Mouse (Mus musculus): Measurements from ENCODE around the gene Egfl8. TPM values are rescaled to one million over a fixed set of nuclear protein-coding genes. Genes with fewer than 3 reads are reported as not detected.

The Egfl8 gene
- polyA plus RNA-seq, 1 experiment from 2014 or later = 6.1 TPM

DNA sequence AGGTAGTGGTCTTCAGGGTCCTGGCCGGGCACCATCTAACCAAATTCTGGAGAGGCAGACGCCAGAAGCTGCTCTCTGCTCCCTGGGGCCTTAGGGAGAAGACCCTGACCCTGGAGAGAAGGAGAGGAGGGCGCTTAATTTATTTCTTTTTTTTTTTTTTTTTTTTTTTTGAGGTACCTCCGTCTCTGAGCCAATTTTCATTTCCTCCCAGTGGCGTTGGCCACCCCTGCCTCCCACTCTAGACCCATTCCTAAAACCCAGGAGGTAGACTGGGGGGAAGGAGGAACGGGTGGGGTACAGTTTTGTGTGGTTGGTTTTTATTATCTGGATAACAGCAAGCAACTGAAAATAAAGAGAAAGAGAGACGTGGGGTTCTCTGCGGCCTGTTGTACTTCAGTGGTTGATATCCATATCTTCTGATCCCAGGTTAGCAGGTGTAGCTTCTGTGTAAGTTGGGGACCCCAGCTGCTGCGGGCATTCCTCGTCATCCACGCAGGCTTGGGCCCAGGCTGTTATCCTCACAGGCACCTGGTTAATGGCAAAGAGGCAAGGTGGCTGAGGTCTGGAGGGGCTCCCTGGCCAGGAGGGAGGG is 2.6 kb downstream of the Egfl8 start:
- Histone ChIP-seq H3K27ac (ENCODE audit: low read length) (no peak overlapping the region), H3K36me3 (ENCODE audit: control insufficient read depth, insufficient read depth, low read length) (peaks cover 23% of the 10 kb centered on the region), H3K9ac (ENCODE audit: low read depth, low read length) (no peak overlapping the region), H3K27me3 (ENCODE audit: control insufficient read depth, insufficient read depth, low read depth, low read length) (no peaks in the 10 kb centered on the region), H3K4me3 (ENCODE audit: low read depth, low read length) (no peak overlapping the region), H3K9me3 (replicated peaks; ENCODE audit: control insufficient read depth, low read length, poor library complexity, severe bottlenecking) (no peaks in the 10 kb centered on the region), H3K4me2 (ENCODE audit: low read length) (no peak overlapping the region), H3K4me1 (ENCODE audit: control insufficient read depth, insufficient read depth, low read length) (peaks cover 10% of the 10 kb centered on the region)
- WGBS = 86% methylated on average over 11 of the region's 11 CpGs
- no peak for ATAC-seq

DNA sequence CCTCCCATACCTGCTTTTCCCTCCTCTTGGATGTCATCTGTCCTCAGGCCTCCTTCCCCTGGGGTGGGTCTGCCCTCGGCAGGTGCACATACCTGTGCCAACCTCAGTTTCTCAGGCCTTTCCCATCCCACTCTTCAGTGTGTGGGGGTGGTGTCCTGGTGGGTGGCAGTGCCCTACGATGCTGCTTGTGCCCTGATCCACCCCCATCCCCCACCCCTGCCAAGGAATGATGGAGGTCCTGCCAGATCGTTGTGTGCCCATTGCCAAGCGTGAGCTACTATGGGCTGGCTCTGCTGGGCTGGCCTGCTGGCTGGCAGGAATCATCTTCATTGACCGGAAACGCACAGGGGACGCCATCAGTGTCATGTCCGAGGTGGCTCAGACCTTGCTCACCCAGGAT is 4.7 kb downstream of the Egfl8 start:
- H3K27ac ChIP-seq (ENCODE audit: low read length) = no peak overlapping the region
- WGBS = 95% methylated on average over 8 of the region's 8 CpGs
- no peak overlapping the region for H3K9ac ChIP-seq (ENCODE audit: low read depth, low read length)
- no peak overlapping the region for H3K4me3 ChIP-seq (ENCODE audit: low read depth, low read length)
- no peak for ATAC-seq
- peaks cover 21% of the 10 kb centered on the region for H3K36me3 ChIP-seq (ENCODE audit: control insufficient read depth, insufficient read depth, low read length)
- H3K27me3 ChIP-seq (ENCODE audit: control insufficient read depth, insufficient read depth, low read depth, low read length) = no peaks in the 10 kb centered on the region
- no peak overlapping the region for H3K4me2 ChIP-seq (ENCODE audit: low read length)
- peaks cover 26% of the 10 kb centered on the region for H3K4me1 ChIP-seq (ENCODE audit: control insufficient read depth, insufficient read depth, low read length)
- no peaks in the 10 kb centered on the region for H3K9me3 ChIP-seq (replicated peaks; ENCODE audit: control insufficient read depth, low read length, poor library complexity, severe bottlenecking)

DNA sequence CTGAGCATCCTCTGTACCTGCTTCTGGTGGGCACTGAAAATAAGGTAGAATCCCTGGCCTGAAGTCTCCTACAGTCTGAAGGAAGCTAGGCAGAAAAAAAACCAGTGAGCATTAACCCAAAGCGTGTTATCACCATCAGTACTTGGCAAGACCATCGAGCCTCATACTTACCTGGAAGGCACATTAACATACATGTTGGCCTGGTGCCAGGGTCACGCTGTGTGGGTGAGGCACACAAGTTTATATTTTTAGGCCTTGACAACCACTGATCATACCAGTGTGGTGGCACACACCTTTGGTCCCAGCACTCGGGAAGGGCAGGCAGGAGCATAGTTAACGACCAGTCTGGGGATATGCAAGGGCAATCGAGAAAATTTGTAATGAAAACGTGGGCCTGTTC is 7.8 kb downstream of the Egfl8 start:
- no peak for ATAC-seq
- 90% methylated on average over 7 of the region's 7 CpGs for WGBS
- peaks cover 34% of the 10 kb centered on the region for H3K4me1 ChIP-seq (ENCODE audit: control insufficient read depth, insufficient read depth, low read length)
- no peaks in the 10 kb centered on the region for H3K9me3 ChIP-seq (replicated peaks; ENCODE audit: control insufficient read depth, low read length, poor library complexity, severe bottlenecking)
- H3K9ac ChIP-seq (ENCODE audit: low read depth, low read length) = no peak overlapping the region
- H3K36me3 ChIP-seq (ENCODE audit: control insufficient read depth, insufficient read depth, low read length) = peaks cover 18% of the 10 kb centered on the region
- H3K27me3 ChIP-seq (ENCODE audit: control insufficient read depth, insufficient read depth, low read depth, low read length) = no peaks in the 10 kb centered on the region
- H3K4me2 ChIP-seq (ENCODE audit: low read length) = no peak overlapping the region
- no peak overlapping the region for H3K4me3 ChIP-seq (ENCODE audit: low read depth, low read length)
- no peak overlapping the region for H3K27ac ChIP-seq (ENCODE audit: low read length)

DNA sequence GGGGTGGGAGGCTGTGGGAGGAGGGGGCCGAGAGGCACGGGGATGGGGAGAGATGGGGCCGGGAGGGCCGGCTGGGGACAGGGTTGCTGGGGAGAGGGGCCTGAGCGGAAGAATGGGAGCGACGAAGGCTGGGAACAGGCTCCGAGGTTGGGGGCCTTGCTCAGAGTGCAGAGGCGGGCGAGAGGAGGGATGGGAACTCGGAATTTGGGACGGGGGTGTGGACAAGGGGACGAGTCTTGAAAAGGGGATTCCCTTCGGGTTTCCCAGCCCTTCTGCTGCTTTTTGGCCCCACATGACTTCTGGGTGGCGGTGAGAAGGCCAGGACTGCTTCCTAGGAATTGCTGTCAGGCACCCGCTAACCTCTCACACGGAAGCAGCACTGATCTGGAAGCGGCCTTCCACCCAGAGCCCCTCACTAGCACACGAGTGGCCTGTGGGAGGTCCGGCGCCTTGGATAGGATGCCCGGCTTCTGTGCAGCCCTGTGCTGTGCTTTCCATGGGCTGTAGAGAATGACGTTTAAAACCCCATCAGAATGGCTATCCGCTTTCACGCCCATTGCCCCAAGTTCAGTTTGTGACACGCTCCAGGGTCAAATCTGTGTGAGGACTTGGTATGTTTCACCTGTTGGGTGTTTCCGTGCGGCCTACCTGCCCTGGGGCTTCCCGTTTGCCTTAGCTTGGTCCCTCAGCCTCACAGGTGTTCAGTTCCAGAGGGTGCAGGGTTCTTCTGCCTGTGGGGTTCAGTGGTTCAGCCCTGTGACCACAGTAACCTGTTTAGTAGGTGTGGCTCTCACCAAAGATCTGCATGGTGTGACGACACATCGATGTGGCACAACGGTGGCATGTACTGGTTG is 9.4 kb downstream of the Egfl8 start:
- no peaks in the 10 kb centered on the region for H3K27me3 ChIP-seq (ENCODE audit: control insufficient read depth, insufficient read depth, low read depth, low read length)
- ATAC-seq = no peak
- peak overlapping the region; percentile 98 for H3K9ac ChIP-seq (ENCODE audit: low read depth, low read length)
- peak overlapping the region; percentile 94 for H3K4me2 ChIP-seq (ENCODE audit: low read length)
- H3K36me3 ChIP-seq (ENCODE audit: control insufficient read depth, insufficient read depth, low read length) = peaks cover 5% of the 10 kb centered on the region
- 19% methylated on average over 30 of the region's 32 CpGs for WGBS
- H3K4me1 ChIP-seq (ENCODE audit: control insufficient read depth, insufficient read depth, low read length) = peaks cover 41% of the 10 kb centered on the region
- H3K4me3 ChIP-seq (ENCODE audit: low read depth, low read length) = peak overlapping the region; percentile 88
- H3K9me3 ChIP-seq (replicated peaks; ENCODE audit: control insufficient read depth, low read length, poor library complexity, severe bottlenecking) = no peaks in the 10 kb centered on the region
- H3K27ac ChIP-seq (ENCODE audit: low read length) = peak overlapping the region; percentile 79

DNA sequence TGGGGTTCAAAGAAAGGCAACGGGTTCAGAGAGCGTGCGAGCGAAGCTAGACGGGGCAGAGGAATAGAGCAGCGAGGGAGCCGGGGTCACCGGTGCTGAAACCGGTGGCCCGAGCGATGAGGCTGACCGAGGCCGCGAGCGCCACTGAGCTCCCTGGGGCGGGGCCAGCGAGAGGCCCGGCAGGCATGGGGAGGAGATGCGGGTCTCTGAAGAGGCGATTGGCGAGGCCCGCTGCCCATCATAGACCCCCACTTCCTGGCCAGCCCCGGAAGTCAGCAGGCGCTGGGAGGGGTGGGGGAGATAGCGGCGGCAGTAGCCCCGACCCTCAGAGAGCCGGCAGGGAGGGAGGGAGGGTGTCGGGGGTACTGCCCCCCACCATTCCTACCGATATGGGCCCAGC is 10.2 kb downstream of the Egfl8 start:
- Histone ChIP-seq H3K36me3 (ENCODE audit: control insufficient read depth, insufficient read depth, low read length) (peaks cover 7% of the 10 kb centered on the region), H3K4me2 (ENCODE audit: low read length) (peak overlapping the region; percentile 94), H3K27me3 (ENCODE audit: control insufficient read depth, insufficient read depth, low read depth, low read length) (no peaks in the 10 kb centered on the region), H3K4me3 (ENCODE audit: low read depth, low read length) (peak overlapping the region; percentile 88), H3K27ac (ENCODE audit: low read length) (peak overlapping the region; percentile 79), H3K4me1 (ENCODE audit: control insufficient read depth, insufficient read depth, low read length) (peaks cover 41% of the 10 kb centered on the region), H3K9me3 (replicated peaks; ENCODE audit: control insufficient read depth, low read length, poor library complexity, severe bottlenecking) (no peaks in the 10 kb centered on the region), H3K9ac (ENCODE audit: low read depth, low read length) (peak overlapping the region; percentile 98)
- peak; percentile 41 for ATAC-seq
- WGBS = under 1% methylated on average over 30 of the region's 30 CpGs

DNA sequence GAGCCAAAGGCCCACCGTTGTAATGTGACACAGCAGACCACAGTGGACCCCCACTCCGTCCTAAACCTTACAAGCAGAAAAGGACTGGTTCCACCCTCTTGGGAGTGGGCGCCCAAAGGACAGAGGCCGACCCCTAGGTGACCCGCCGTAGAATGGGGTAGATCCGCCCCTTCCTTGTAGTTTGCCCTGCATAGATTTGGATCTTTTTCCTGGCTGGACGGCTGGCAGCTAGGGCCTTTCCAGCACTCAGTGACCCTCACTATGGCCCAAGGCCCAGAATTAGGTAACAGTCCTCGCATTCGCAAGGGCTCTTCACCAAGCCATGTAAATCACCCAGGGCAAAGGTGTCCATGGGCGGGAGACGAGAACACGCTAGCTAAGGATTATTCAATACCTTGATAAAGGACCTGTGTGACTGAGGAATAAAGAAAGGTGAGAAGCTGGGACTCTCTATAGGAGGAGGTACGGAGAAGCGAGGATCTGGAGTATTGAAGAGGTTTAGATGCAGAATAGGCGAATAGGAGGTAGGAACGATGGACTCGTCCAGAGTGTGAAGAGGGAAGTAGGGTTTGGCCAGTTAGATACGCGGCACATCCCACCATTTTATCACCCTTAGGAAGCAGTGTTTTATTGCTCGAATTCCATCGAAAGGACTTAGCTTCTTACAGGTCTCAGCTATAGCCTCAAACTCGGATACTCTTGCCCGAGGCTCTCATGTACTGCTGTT is 11.1 kb downstream of the Egfl8 start:
- peak overlapping the region; percentile 88 for H3K4me3 ChIP-seq (ENCODE audit: low read depth, low read length)
- peaks cover 7% of the 10 kb centered on the region for H3K36me3 ChIP-seq (ENCODE audit: control insufficient read depth, insufficient read depth, low read length)
- H3K27ac ChIP-seq (ENCODE audit: low read length) = peak overlapping the region; percentile 79
- no peaks in the 10 kb centered on the region for H3K9me3 ChIP-seq (replicated peaks; ENCODE audit: control insufficient read depth, low read length, poor library complexity, severe bottlenecking)
- H3K4me2 ChIP-seq (ENCODE audit: low read length) = peak overlapping the region; percentile 94
- no peak for ATAC-seq
- 19% methylated on average over 24 of the region's 24 CpGs for WGBS
- H3K4me1 ChIP-seq (ENCODE audit: control insufficient read depth, insufficient read depth, low read length) = peaks cover 41% of the 10 kb centered on the region
- no peaks in the 10 kb centered on the region for H3K27me3 ChIP-seq (ENCODE audit: control insufficient read depth, insufficient read depth, low read depth, low read length)
- H3K9ac ChIP-seq (ENCODE audit: low read depth, low read length) = peak overlapping the region; percentile 98

DNA sequence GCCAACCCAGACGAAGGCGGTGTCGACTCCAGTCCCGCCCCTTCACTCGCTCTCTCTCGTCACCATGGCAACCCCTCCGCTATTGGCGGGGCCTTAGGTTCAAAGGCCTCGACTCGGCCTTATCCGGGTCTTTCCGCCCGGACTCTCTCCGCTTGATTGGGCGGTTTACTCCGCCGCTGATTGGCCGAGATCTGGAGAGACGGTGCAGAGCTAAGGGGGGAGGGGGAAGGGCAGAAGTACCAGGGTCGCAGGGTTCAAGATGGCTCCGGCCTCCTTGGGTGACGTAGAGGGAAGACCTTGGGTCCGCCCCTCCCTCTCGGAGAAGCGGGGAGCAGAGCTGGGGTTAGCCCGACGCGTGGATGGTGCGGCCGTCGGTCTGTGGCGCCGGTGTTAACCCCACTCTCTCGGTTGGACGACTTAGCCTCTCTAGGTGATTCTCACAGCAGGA is 11.7 kb downstream of the Egfl8 start, which contains the start of gene Agpat1:
Agpat1 (plus strand) TSS at position 202 of the 448 bp plus-strand sequence.
- peak; percentile 89 for ATAC-seq
- Histone ChIP-seq H3K4me3 (ENCODE audit: low read depth, low read length) (peak within 1 kb of the TSS; percentile 88), H3K27ac (ENCODE audit: low read length) (peak within 1 kb of the TSS; percentile 85), H3K4me1 (ENCODE audit: control insufficient read depth, insufficient read depth, low read length) (peaks cover 40% of the 10 kb centered on the region), H3K9me3 (replicated peaks; ENCODE audit: control insufficient read depth, low read length, poor library complexity, severe bottlenecking) (no peaks in the 10 kb centered on the region), H3K27me3 (ENCODE audit: control insufficient read depth, insufficient read depth, low read depth, low read length) (no peaks in the 10 kb centered on the region), H3K4me2 (ENCODE audit: low read length) (peak within 1 kb of the TSS; percentile 94), H3K36me3 (ENCODE audit: control insufficient read depth, insufficient read depth, low read length) (peaks cover 7% of the 10 kb centered on the region), H3K9ac (ENCODE audit: low read depth, low read length) (peak within 1 kb of the TSS; percentile 98)
- 0% methylated on average over 34 of the region's 35 CpGs for WGBS

DNA sequence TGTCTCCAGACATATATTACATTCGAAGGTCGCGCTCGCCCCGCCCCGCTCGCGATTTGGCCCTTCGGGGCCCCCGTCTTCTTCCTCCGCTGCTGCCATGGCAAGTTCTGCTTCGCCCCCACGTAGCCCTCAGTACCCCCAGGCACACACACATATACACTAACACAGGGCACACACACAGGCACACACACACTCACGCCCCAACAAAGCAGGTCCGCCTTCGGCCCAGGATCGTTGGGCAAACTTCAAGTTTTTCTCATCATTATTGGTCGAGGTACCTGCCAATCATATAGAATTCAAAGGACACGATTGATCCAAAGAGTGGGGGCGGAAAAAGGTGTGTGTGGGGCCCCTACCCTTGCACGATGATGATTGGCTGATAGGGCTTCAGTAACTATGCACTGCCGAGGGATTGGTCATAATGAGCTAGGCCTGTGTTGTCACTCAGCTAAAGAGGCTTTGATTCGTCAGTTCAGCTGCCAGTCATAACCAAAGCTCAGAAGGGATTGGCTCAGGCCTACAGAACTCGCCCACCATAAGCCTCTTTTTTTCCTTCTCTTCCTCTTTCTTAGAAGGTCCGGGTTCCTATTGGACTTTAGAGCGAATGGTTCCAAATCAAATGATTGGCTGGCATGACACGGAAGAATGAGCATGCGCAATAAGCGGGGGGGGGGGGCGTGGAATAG is 12.3 kb downstream of the Egfl8 start, which contains the start of gene Rnf5:
Rnf5 (minus strand) TSS at position 316 of the 686 bp plus-strand sequence.
- Histone ChIP-seq H3K4me1 (ENCODE audit: control insufficient read depth, insufficient read depth, low read length) (peaks cover 35% of the 10 kb centered on the region), H3K27me3 (ENCODE audit: control insufficient read depth, insufficient read depth, low read depth, low read length) (no peaks in the 10 kb centered on the region), H3K4me3 (ENCODE audit: low read depth, low read length) (peak within 1 kb of the TSS; percentile 88), H3K36me3 (ENCODE audit: control insufficient read depth, insufficient read depth, low read length) (peaks cover 7% of the 10 kb centered on the region), H3K9me3 (replicated peaks; ENCODE audit: control insufficient read depth, low read length, poor library complexity, severe bottlenecking) (no peaks in the 10 kb centered on the region), H3K27ac (ENCODE audit: low read length) (peak within 1 kb of the TSS; percentile 85), H3K9ac (ENCODE audit: low read depth, low read length) (peak within 1 kb of the TSS; percentile 98), H3K4me2 (ENCODE audit: low read length) (peak within 1 kb of the TSS; percentile 94)
- WGBS = under 1% methylated on average over 30 of the region's 30 CpGs
- peak; percentile 95 for ATAC-seq
